Mouse (Mus musculus): ENCODE results near the gene Rnasel. TPM values are rescaled to one million over a fixed set of nuclear protein-coding genes. Genes with fewer than 3 reads are reported as not detected.

Gene Rnasel
- total RNA-seq (2015) (41.4 and 52.2 TPM in 2 replicates), total RNA-seq (2017) (46.4 and 58.3 TPM in 2 replicates)

DNA sequence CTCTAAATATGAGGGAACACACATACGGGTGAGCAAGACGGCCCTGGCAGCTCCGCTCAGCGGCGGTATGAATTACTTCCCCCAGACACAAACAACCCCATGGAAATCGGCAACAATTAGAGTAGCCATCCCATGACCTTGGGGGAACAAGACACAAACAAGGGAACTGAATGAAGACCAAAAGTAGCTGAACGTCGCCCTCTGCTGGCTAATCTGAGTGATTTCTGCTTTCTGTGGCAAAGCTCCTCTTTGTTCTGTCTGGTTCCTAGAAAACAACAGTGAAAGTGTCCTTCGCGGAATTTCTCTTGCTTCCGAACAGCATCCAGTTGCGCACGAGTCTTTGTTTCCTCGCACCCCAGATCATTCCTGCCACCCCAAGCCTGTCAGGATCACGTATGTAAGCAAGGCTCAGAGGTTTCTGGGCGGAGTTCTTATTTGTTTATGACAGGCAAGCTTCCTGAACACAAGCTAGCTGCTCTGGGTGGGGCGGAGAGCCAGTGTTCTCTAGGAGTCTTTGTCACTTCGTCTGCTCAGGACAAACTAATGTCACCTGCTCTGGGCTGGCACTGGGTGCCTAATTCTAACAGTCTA lies at the start of gene Rnasel:
Gene Rnasel, plus strand, starts transcription at position 216 of the 591 bp plus-strand sequence.
- ATAC-seq (replicated peaks; ENCODE audit: poor library complexity) = peak; percentile 49

DNA sequence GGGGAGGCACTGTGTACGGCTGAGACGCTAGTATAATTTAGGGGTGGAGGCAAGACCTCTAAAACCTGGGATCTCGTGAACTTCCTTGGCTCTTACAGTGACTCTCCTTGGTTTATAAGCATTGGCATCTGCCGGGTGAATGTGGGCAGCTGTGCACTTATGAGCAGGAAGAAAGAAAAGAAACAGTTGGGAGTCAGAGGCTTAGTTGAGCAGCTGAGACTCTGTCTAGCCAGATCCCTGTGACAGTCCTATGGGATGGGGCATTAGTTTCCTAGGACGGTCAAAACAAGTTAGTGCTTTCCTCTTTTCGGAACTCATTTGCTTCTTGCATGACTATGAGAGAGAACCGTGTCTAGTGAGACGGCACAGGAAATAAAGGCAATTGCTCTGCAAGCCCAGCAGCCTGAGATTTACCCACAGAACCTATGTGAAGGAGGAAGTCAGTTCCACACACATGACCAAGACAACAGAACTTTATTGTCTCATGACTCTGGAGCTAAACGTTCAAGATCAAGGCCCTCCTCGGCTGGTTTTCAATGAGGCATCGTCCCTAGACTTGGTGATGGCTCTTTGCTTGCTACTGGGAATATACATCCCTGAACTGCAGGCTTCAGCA lies 48.7 kb upstream of the Rnasel start:
- ATAC-seq (replicated peaks; ENCODE audit: poor library complexity) = peak; percentile 57

DNA sequence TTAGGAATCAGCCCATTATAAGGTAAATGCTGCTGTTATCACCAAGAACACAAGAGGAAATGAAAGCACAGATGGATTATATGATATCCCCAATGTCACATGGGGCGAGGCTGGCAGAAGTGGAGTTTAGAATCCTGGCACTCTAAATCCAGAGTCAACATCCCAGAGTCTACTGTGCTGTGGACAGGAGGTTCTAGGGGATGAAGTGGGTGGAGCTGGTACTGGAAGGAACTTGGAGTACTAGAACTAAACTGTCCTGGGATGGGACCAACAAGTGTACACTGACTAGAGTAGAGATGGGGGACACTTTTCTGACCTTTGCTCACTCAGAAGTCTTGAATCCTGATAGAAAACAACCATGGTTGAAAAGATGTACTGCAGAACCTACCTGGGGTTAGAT lies 47.8 kb upstream of the Rnasel start:
- no peak for ATAC-seq (replicated peaks; ENCODE audit: poor library complexity)

DNA sequence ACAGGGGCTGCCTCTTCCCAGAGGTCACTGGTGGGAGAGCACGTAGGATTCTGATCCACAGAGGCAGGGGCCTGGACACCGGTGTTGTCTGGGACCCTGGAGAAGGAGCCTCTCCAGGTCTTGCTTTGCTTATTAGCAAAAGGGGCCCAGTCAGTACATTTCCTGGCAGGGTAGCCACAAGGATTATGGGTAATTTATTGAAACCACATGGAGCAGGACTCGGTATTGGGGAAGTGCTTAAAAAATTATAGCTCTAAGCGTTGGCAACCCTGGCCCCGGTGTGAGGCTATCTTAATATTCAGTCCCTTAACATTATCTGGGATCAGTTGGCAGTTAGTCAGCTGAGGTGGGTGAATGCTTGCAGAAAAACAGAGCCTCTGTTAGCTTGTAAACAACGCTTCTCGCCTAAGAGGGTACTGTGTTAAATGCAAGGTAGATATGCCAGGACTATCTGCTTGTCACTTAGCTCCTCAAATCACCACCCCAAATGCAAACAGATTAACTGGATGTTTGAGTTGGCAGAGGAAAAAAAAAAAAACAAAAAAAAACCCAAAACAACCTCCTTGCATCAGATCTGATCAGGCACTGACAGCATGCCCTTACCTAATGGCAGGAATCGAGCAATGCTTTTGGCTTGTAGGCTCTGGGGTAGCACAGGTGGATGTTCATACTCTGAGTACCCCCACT lies 46.9 kb upstream of the Rnasel start:
- ATAC-seq (replicated peaks; ENCODE audit: poor library complexity) = 0 out of 2 replicates have a peak, but pooled peaks have one; percentile 30

DNA sequence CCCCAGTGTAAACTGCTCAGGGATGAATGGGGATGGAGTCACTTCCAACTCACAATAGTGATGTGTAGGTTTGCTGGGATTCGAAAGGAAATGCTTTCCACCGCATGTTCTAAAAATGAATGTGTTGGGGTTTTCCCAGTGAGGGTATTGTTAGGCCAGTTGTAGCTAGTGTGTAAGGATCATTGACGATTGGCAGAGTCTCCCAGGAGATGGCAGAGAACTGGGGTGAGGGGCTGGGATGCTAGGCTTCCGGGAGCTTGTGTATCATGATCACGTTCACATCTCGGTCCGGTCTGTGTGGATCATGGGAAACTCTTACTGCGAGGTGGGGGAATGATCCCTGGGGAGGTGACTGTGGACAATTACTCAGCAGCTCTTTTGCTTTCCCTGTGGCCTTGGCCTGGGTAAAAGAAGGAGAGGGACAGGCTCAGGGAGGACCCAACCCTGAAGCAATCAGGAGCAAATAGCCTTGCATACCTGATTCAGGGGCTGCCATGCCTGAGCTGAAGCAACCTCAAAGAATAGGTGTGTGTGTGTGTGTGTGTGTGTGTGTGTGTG lies 46.3 kb upstream of the Rnasel start:
- ATAC-seq (replicated peaks; ENCODE audit: poor library complexity) = no peak

DNA sequence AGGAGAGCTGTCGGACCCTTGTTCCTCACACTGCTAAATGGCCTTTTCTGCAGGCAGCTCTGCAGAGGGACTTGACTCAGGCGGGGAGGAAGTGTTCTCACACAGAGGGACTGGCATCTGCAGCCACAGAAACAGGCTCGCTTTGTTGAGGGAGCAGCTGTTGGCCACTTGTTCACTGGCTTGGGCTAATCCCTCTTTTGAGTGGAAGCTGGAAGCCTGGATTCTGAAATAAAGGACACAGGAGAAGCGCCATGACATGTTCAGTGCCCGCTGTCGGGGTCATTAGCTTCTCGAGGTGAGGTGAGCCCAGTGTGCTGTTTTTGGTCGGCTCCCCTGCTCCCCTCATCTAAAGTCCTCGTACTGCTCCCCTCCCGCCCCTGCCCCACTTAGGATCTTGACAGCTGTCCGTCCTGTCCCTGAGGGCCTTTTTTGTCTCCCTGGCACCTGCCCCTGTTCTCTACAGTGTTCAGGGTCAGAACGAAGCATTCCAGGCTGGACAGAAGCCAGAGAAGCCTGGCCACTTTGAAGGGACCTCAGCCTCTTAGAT lies 45.7 kb upstream of the Rnasel start:
- no peak; the same call in 1 of the 2 replicates for ATAC-seq (replicated peaks; ENCODE audit: poor library complexity)

DNA sequence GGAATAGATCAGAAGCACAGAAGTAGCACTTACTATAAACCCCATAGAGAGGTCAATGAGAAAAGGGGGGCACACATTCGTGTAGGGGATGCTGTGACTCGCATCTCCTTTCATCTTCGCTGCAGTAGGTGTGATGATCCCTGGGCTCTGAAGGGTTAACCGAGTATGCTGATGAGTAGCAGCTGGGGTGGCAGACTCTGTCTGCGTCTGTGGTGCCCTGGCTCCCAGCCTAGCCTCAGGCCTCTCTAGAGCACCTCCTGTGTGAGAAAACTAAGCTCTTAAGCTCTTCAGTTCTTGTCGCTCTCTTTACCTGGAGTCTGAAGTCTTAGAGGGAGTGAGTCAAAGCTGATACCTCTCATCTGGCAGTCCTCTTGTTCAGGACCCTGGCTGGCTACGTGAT lies 45.1 kb upstream of the Rnasel start:
- no peak for ATAC-seq (replicated peaks; ENCODE audit: poor library complexity)

DNA sequence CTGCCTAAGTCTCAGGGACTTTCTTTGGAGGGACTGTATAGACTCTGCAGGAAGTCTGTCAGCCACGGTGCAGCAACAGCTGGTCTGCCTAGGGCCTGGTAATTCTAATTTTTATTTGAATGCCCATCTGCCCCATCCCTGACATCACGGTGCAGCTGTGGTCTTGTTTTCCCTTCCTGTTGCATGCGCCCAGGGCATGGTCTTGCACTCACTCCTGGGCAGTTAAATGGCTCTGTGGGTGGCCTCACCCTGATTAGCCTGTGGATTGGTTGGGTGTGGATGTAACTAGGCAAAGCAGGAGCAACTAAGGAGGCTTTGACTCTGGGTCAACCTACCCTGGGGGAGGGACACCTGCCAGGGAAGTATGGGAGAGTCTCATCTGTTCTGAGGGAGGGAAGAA lies 44.2 kb upstream of the Rnasel start:
- no peak for ATAC-seq (replicated peaks; ENCODE audit: poor library complexity)

DNA sequence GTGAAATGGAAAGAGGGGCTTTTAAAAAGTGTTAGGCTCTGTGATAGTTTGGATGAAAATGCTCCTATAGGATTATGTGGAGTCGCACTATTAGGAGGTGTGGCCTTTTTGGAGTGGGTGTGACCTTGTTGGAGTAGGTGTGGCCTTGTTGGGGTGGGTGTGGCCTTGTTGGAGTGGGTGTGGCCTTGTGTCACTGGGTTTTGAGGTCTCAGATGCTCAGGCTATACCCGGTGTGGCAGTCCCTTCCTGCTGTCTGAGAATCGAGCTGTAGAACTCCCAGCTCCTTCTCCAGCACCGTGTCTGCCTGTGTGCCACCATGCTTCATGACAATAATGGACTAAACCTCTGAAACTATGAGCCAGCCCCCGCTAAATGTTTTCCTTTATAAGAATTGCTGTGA lies 40.6 kb upstream of the Rnasel start:
- ATAC-seq (replicated peaks; ENCODE audit: poor library complexity) = no peak

DNA sequence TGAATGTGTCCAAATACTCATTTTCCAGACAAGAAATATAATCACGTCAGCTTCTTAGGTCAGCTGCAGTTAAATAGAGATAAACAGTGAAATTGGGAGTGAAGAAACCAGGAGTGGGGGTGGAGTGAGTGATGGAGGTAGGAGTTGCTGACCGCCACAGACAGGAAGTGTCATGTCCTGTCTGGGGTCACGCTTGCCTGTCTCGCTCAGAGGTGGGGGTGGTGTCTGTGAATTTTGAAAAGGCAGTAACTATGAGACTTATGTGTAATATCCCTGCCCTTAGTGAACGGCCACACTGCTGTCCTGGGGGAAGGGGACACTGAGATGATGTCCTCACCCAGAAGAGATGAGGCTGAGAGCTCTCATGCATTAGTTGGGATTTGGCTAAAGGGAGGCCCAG lies 39.8 kb upstream of the Rnasel start:
- peak; percentile 69 for ATAC-seq (replicated peaks; ENCODE audit: poor library complexity)

DNA sequence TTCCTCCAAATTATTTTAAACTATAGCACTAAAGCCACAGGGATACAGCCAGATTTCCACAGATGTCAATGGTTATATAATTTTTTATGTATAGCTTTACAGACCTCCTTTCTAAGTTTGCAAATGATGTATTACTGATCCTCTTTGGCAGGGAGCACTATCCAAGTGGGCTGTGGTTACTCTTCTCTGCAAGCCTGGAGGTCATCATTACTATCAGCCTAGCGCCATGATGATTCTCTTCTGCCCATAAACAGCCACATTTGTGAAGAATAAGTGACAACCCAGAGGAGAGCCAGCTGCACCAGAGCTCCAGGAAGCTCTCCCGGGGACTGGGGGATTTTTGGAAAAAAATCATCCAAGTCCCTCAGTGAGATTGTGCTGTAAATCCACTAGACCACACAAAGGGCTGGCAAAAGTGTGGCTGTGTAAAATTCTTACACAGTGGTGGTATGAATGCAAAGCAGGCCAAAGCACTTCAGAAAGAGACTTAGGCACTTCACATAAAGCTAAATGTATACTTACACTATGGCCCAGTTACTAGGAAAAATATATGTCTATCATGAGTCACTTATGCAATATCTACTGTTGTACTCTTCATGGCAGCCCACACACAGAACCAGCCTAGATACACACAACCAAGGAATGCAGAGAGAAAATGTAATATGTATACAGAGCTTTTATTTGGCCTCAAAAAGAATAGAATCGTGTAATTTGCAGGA lies 37.5 kb upstream of the Rnasel start:
- ATAC-seq (replicated peaks; ENCODE audit: poor library complexity) = no peak

DNA sequence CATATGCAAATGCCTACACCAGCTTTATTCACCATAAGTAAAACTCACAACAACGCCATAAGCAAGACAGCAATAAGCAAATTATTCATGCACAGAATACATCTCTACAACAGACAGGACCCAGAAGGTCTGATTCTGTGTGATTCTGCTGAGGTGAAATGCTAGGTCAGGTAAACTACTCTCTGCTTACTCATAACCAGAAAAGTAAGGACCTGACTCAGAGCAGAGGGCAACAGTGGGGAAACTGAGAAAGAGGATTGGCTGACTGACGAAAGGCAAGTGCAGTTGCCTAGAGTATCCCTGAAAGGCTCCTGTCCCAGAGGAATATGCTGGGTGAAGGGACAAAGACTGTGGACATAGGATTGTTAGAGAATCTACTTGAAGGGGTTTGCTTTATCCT lies 36.6 kb upstream of the Rnasel start:
- ATAC-seq (replicated peaks; ENCODE audit: poor library complexity) = no peak

DNA sequence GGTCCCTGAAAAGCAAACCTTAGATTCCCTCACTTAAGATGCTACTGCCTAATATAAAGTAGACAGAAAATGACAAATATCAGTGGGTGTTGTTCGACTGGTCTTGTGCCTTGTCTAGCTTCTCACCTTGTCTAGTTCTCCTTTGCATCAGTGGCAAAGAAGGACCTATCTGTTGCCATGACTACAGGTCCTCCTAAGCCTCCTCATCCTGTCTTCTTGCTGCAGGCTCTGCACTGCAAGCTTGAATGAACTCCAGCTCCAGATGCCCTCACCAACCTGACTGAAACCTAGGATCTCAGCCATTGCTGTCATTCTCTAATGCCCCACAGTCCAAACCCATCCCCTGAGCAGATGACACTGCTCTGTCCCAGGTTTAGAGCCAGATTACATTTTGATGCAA lies 31.2 kb upstream of the Rnasel start:
- no peak for ATAC-seq (replicated peaks; ENCODE audit: poor library complexity)

DNA sequence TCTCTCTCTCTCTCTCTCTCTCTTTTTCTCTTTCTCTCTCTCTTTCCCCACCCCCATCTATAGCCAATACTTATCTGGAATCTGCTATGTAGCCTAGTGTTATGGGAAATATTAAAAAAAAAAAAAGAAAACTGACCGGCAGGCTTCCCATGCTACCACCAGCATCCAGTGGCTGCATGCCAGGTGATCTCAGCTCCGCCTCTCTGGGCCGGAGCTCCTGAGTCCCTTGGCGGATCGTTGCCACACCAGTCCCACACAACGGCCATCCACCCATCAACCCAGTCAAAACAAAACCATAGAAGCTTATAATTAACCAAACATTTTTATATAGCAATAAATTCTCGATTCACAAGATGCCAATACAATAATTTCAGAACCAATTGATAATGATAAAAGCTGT lies 28.3 kb upstream of the Rnasel start:
- no peak for ATAC-seq (replicated peaks; ENCODE audit: poor library complexity)

DNA sequence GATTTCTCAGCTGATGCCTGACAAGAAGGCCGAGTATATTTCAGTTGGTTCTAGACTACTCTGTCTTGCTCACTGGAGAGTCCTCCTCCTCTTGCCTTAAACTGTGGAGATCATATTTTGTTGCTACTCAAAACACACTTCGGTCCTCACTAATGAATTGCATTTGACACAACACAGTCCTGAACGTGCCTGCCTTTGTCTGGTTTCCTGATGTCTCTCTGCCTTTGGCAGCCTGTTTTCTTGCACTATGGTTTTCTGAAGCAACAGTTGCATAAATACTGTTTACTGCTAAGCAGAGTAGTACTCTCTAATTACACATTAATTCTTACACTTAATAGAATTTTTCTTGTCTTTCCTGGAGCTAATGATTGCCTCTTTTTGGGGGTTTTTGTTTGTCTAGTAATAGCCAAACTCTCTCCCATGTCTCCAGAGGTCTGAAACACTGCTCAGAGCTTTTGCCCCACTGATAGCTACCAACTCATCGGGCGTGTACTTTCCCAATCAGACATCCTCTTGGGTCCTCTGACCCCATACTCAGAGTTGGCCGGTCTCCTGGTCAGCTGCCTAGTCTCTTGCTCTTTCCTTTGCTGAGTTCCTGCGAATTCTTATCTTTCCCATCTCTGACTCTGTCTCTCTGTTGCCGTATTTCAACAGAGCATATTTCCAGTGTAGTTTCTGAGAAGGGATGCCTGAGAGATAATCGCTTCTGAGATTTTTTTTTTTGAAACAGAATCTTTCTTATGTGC lies 27.5 kb upstream of the Rnasel start:
- ATAC-seq (replicated peaks; ENCODE audit: poor library complexity) = no peak

DNA sequence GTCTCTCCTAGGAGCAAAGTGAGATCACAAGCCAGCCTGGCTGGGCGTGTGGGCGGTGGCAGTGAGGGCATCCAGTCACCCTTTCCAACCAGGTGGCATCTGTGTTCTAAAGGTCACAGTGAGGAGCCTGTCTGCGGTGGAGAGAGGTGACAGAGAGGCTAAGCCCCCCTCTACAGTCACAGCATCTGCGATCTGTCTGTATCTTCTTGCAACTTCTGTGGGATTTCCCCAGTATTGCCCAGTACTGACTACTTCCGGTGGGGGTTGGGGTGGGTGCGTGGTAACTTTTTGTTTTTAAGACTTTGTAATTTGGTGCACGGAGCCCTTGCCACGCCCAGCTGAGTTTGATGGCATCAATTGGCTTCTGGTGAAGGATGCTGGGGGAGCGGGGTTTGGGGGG lies 25.8 kb upstream of the Rnasel start:
- ATAC-seq (replicated peaks; ENCODE audit: poor library complexity) = no peak

DNA sequence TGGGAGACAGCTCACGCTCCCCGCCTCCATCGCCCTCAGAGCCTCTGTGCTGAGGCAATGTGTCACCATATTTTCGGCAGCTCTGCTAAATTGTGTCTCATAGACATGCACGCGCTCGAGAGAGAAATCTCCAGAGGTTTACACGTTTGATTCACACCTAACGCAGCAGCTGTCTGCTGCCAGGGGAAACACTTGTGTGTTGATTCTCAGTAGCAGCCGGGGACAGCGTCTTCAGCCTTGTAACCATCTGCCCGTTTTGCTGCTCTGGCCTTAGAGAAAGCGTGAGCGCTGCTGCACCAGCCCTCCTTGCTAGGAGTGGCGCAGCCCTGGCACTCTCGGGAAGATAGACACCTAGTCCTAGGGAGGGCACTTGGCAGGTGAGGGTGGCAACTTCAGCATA lies 22.6 kb upstream of the Rnasel start:
- ATAC-seq (replicated peaks; ENCODE audit: poor library complexity) = no peak

DNA sequence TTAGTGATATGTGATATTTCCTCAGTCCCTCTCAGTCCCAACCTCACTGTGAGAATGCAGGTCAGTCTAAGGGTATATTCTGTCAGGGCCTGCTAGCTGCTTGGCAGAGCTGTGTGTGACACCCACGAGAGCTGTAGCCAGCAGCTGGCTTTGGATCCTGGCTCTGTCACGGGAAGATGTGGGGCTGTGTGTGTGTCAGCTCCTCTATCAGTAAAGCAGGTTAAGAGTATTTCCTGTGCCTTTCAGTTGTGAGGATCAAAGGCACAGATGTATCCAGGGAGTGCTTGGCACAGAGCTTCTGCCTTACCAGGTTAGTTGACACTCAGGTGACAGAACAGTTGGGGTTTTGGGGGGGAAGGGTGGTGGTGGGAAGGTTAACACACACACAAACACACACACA lies 19.4 kb upstream of the Rnasel start:
- no peak for ATAC-seq (replicated peaks; ENCODE audit: poor library complexity)

DNA sequence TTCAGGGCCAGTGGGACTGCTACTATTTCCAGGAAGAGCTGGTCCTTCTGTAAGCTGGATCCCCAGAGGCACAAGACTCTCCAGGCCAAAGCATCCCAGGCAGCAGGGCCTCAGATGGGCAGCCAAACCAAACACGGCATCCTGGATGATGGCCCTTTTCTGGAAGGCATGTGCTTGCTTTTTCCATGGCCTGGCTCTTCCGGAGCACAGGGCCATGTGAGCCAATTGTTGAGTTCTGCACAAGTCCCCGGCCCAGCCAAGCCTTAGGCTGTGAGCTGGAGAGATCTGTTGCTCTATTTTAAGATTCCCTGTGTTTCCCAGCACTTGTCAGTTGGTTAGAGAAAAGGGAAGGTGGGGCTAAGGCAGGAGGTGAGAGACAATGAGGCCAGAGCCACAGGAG lies 18.6 kb upstream of the Rnasel start:
- no peak for ATAC-seq (replicated peaks; ENCODE audit: poor library complexity)

DNA sequence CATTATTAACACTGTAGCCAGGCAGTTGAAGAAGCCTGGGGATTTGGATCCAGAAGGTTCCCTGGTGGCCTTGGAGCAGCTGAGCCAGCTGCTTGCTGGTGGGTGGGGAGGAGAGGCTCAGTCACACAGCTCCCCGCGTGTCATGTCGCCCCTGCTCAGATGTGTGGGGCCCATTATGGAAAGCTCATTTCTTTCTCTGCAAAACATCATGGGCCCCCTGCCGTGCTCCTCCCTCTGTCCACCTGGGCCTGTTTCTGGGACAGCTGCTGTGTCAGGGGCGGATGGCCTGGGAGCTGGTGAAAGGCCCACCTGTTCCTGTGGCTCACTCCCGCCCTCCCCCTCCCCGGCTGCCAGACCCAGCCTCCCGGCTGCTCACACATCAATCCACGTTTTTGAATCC lies 16.0 kb upstream of the Rnasel start:
- no peak for ATAC-seq (replicated peaks; ENCODE audit: poor library complexity)

DNA sequence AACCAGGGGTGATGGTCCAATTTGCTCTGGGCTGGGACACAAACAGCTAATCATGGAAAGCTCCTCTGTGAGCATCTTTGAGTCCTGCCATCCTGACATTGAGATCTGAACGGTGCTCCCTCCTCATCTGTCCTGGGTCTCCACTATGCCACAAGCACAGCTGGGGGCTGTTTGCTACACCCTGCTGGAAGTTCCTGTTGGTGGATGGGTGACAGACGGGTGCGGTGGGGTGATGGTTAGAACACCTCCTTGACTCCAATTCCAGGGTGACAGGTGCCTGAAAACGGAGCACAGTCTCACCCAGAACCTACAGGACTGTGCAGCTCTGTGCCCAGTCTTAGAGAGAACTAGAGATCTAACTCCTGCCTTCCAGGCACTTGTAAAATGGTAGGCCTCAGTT lies 14.4 kb upstream of the Rnasel start:
- no peak for ATAC-seq (replicated peaks; ENCODE audit: poor library complexity)

All from megakaryocyte progenitor cell, adult 5-6 weeks (primary cell).